Mouse (Mus musculus) MEL (cell line): ENCODE results near the gene Raph1.

ENCODE experiments used
- EP300 ChIP-seq, 2 experiments: IDR thresholded peaks; 2 replicates each; pipeline ENCODE4 v1.6.1; 2011; ENCODE audit warnings: improper control_type of control experiment in 2 of 2, low read length in 2 of 2, low read depth in 1 of 2, mild to moderate bottlenecking in 1 of 2
- HCFC1 ChIP-seq: IDR thresholded peaks from 2 replicates; pipeline ENCODE4 v1.6.1; 2012; ENCODE audit warnings: low read depth, mild to moderate bottlenecking, inconsistent platforms, low read length, improper control_type of control experiment, moderate library complexity
- KAT2A ChIP-seq: conservative IDR thresholded peaks from 2 replicates; pipeline ENCODE4 v1.6.1; 2012; ENCODE audit warnings: low read depth, low read length, improper control_type of control experiment, inconsistent platforms
- MAFK ChIP-seq: IDR thresholded peaks from 2 replicates; pipeline ENCODE4 v1.6.1; 2011; ENCODE audit warnings: low read depth, mild to moderate bottlenecking, low read length, improper control_type of control experiment, borderline replicate concordance
- POLR2A ChIP-seq, 2 experiments: IDR thresholded peaks; 2 replicates each; pipeline ENCODE4 v1.6.1; 2011 to 2012; ENCODE audit warnings: low read length in 2 of 2, mild to moderate bottlenecking in 2 of 2, control low read depth in 1 of 2, improper control_type of control experiment in 1 of 2, low read depth in 1 of 2, moderate library complexity in 1 of 2; ENCODE audit not compliant: control insufficient read depth in 1 of 2, insufficient read depth in 1 of 2, poor library complexity in 1 of 2
- POLR2AphosphoS2 ChIP-seq: IDR thresholded peaks from 2 replicates; pipeline ENCODE4 v1.6.1; 2011; ENCODE audit warnings: low read length, improper control_type of control experiment

- TF ChIP-seq HCFC1 (no peak), POLR2A (IDR thresholded peaks at IDR 0.05; ENCODE audit: control insufficient read depth in 1 of 2, insufficient read depth in 1 of 2, low read depth in 1 of 2, low read length in 2 of 2, poor library complexity in 1 of 2) (no peak), POLR2AphosphoS2 (no peak), KAT2A (no peak), EP300 (IDR thresholded peaks at IDR 0.05; ENCODE audit: low read depth in 1 of 2, low read length in 2 of 2) (no peak), MAFK (no peak)
These were observed 134.4 kb downstream of the Raph1 start for GRCm38 (mm10) chr1:60432497-60432896.
